Mouse (Mus musculus) cerebellum, adult 2 months (tissue): ENCODE data around the gene Mapk10. TPM values are rescaled to one million over a fixed set of nuclear protein-coding genes. Genes with fewer than 3 reads are reported as not detected.
A peak's percentile ranks its signal among the peaks of the same experiment; 100 is the strongest.

Experiments used
- DNase-seq, 2 experiments: peaks; one replicate each; pipeline ENCODE4 v3.0.0; 2021
- H3K27ac ChIP-seq: fragments of 200-500 bp; 2 replicates; pipeline ENCODE4 v1.5.1; 2012; ENCODE audit warnings: low read length, control low read depth, inconsistent platforms; ENCODE audit not compliant: insufficient read depth
- H3K27me3 ChIP-seq: fragments of 200-500 bp; 2 replicates; pipeline ENCODE4 v1.6.1; 2012; ENCODE audit warnings: inconsistent platforms, mild to moderate bottlenecking, low read length, moderate library complexity; ENCODE audit not compliant: control insufficient read depth, insufficient read depth
- H3K4me1 ChIP-seq: fragments of 200-500 bp; 2 replicates; pipeline ENCODE4 v1.6.1; 2011; ENCODE audit warnings: low read length; ENCODE audit not compliant: control insufficient read depth, insufficient read depth
- H3K4me3 ChIP-seq: fragments of 200-500 bp; replicated peaks from 2 replicates; pipeline ENCODE3; 2011; ENCODE audit warnings: mild to moderate bottlenecking, low read depth, low read length, control low read depth; ENCODE audit not compliant: insufficient read depth
- CTCF ChIP-seq: fragments of 200-500 bp; IDR thresholded peaks from 2 replicates; pipeline ENCODE4 v1.5.1; 2011; ENCODE audit warnings: low read depth, mild to moderate bottlenecking, control low read depth, low read length, moderate library complexity, borderline replicate concordance; ENCODE audit not compliant: insufficient read depth
- POLR2A ChIP-seq: fragments of 200-500 bp; IDR thresholded peaks from 2 replicates; pipeline ENCODE4 v1.6.1; 2011; ENCODE audit warnings: low read length, control low read depth, borderline replicate concordance; ENCODE audit not compliant: insufficient read depth
- WGBS: fragments of 180-500 bp; shearing (Covaris S2); methylation state at CpG from one replicate; pipeline ENCODE4 v1.1.7; 2018; 5-methylcytosine and 5-hydroxymethylcytosine counted together
- polyA plus RNA-seq: library from polyadenylated mRNA; depleted of rRNA; stranded (reverse); fragments of >200 nt; gene quantifications from 2 replicates; pipeline ENCODE4 v1.2.3, GENCODE M21; 2012

The Mapk10 gene
- polyA plus RNA-seq, 1 experiment: 167 TPM

GRCm38 (mm10) chr5:103002116-103002515 lies 209.0 kb downstream of the Mapk10 start:
- TF ChIP-seq CTCF (no peak), POLR2A (no peak)
- WGBS: 73% methylated on average over 7 of the region's 7 CpGs

GRCm38 (mm10) chr5:103000572-103000971 lies 210.6 kb downstream of the Mapk10 start:
- no peaks in the 10 kb centered on the region for H3K27me3 ChIP-seq
- 9% methylated on average over 6 of the region's 6 CpGs for WGBS
- H3K4me3 ChIP-seq: no peak overlapping the region
- no peak overlapping the region for H3K27ac ChIP-seq
- DNase-seq: peak; percentile 83 to 92
- peaks cover 15% of the 10 kb centered on the region for H3K4me1 ChIP-seq
- TF ChIP-seq CTCF (peak; percentile 59; the same call in 1 of the 2 replicates), POLR2A (no peak)

More at GRCm38 (mm10) chr5:103002116-103002515, 209.0 kb downstream of the Mapk10 start:
- no peak for DNase-seq
- Histone ChIP-seq H3K27me3 (no peaks in the 10 kb centered on the region), H3K4me1 (peaks cover 3% of the 10 kb centered on the region; the same call in 1 of the 2 replicates), H3K4me3 (no peak overlapping the region), H3K27ac (no peak overlapping the region)

GRCm38 (mm10) chr5:102998524-102998923 lies 212.6 kb downstream of the Mapk10 start:
- 89% methylated on average over 7 of the region's 7 CpGs for WGBS
- TF ChIP-seq CTCF: no peak
- no peak for DNase-seq
- H3K4me1 ChIP-seq: peaks cover 18% of the 10 kb centered on the region
- H3K27ac ChIP-seq: no peak overlapping the region
- H3K27me3 ChIP-seq: no peaks in the 10 kb centered on the region
- H3K4me3 ChIP-seq: no peak overlapping the region

GRCm38 (mm10) chr5:102997907-102998306 lies 213.2 kb downstream of the Mapk10 start:
- H3K27me3 ChIP-seq: no peaks in the 10 kb centered on the region
- no peak for DNase-seq
- TF ChIP-seq POLR2A: no peak
- TF ChIP-seq CTCF: no peak
- peaks cover 18% of the 10 kb centered on the region for H3K4me1 ChIP-seq
- WGBS: 95% methylated on average over 11 of the region's 11 CpGs
- H3K27ac ChIP-seq: no peak overlapping the region
- H3K4me3 ChIP-seq: no peak overlapping the region

GRCm38 (mm10) chr5:102996331-102996730 lies 214.8 kb downstream of the Mapk10 start:
- Histone ChIP-seq H3K4me3 (no peak overlapping the region), H3K27me3 (no peaks in the 10 kb centered on the region), H3K4me1 (peaks cover 18% of the 10 kb centered on the region), H3K27ac (peak overlapping the region; percentile 75)
- TF ChIP-seq CTCF (no peak), POLR2A (no peak)
- DNase-seq: peak; percentile 37 to 61
- WGBS: 46% methylated on average over 7 of the region's 7 CpGs

- H3K27me3 ChIP-seq: no peaks in the 10 kb centered on the region
- H3K4me3 ChIP-seq: no peak overlapping the region
- no peak overlapping the region for H3K27ac ChIP-seq
- H3K4me1 ChIP-seq: peaks cover 17% of the 10 kb centered on the region
- DNase-seq: peak; percentile 55 to 74
- TF ChIP-seq POLR2A: no peak
- TF ChIP-seq CTCF: no peak
Measured at GRCm38 (mm10) chr5:102995928-102996327, 215.2 kb downstream of the Mapk10 start.

- H3K4me1 ChIP-seq: peaks cover 14% of the 10 kb centered on the region
- H3K27ac ChIP-seq: no peak overlapping the region
- no peaks in the 10 kb centered on the region for H3K27me3 ChIP-seq
- H3K4me3 ChIP-seq: no peak overlapping the region
- DNase-seq: peak in 1 of 2 experiments; percentile 30
- TF ChIP-seq CTCF (no peak), POLR2A (no peak)
- 64% methylated on average over 5 of the region's 5 CpGs for WGBS
Measured at GRCm38 (mm10) chr5:102993951-102994350, 217.2 kb downstream of the Mapk10 start.

- WGBS: 24% methylated on average over 2 of the region's 2 CpGs
- DNase-seq: no peak
- TF ChIP-seq POLR2A: no peak
- TF ChIP-seq CTCF: no peak
- peaks cover 12% of the 10 kb centered on the region for H3K4me1 ChIP-seq
- no peak overlapping the region for H3K4me3 ChIP-seq
- no peaks in the 10 kb centered on the region for H3K27me3 ChIP-seq
- no peak overlapping the region for H3K27ac ChIP-seq
Measured at GRCm38 (mm10) chr5:102991691-102992090, 219.4 kb downstream of the Mapk10 start.
